Comparison of ENCODE assay signal across 24 mouse cellular contexts in genomic region chr12:56005321-56005720, GRCm38 (mm10).
DNase-seq lines count a peak whose midpoint lies in the region; ATAC-seq and TF ChIP-seq lines count a peak whose summit lies in the region.
"Had no signal": no experiment of that assay in that cellular context is flagged by ENCODE, and none has a peak within 500 bp of the region (broad histone marks: within the 10 kb centered on the region; RNA-seq: fewer than 3 reads in every experiment).

No protein-coding gene starts in this region.

- no peaks in the 10 kb centered on the region for H3K36me3 ChIP-seq in forebrain, embryonic 13.5 days (ENCODE audit: poor library complexity, severe bottlenecking)
- H3K36me3 ChIP-seq in forebrain, postnatal 0 days (ENCODE audit: insufficient read depth) = no peaks in the 10 kb centered on the region
- H3K36me3 ChIP-seq in midbrain, embryonic 12.5 days = no peaks in the 10 kb centered on the region
- no peaks in the 10 kb centered on the region for H3K36me3 ChIP-seq in midbrain, embryonic 13.5 days
- H3K36me3 ChIP-seq in heart, embryonic 11.5 days (ENCODE audit: control insufficient read depth, insufficient read depth, low read length) = no peaks in the 10 kb centered on the region
- H3K36me3 ChIP-seq: heart, embryonic 15.5 days; liver, embryonic 13.5 days; stomach, embryonic 15.5 days had no signal

- H3K4me2 ChIP-seq in forebrain, embryonic 13.5 days = no peak overlapping the region
- no peak overlapping the region for H3K4me2 ChIP-seq in forebrain, postnatal 0 days (ENCODE audit: low read depth)
- no peak overlapping the region for H3K4me2 ChIP-seq in midbrain, embryonic 12.5 days (replicated peaks)
- H3K4me2 ChIP-seq in midbrain, embryonic 13.5 days (replicated peaks) = no peak overlapping the region
- H3K4me2 ChIP-seq in heart, embryonic 11.5 days = no peak overlapping the region
- H3K4me2 ChIP-seq: heart, embryonic 15.5 days; liver, embryonic 13.5 days; stomach, embryonic 15.5 days had no signal

- peak overlapping the region; percentile 8; the same call in 1 of the 2 replicates for H3K27ac ChIP-seq in forebrain, embryonic 13.5 days
- H3K27ac ChIP-seq in forebrain, postnatal 0 days (ENCODE audit: low read depth, low read length) = no peak overlapping the region
- peak overlapping the region; percentile 61; the same call in 1 of the 2 replicates for H3K27ac ChIP-seq in midbrain, embryonic 12.5 days (replicated peaks)
- H3K27ac ChIP-seq in midbrain, embryonic 13.5 days = no peak overlapping the region
- H3K27ac ChIP-seq in heart, embryonic 11.5 days (ENCODE audit: low read depth, low read length) = no peak overlapping the region
- H3K27ac ChIP-seq: heart, embryonic 15.5 days; kidney, postnatal 0 days; left cerebral cortex, adult 2 months; liver, embryonic 13.5 days; stomach, embryonic 15.5 days had no signal

- DNase-seq in forebrain, postnatal 0 days = no peak
- peak; percentile 56 for DNase-seq in embryo, embryonic 11 days
- peak; percentile 39 for DNase-seq in mesoderm, embryonic 11.5 days (ENCODE audit: low read depth, low spot score)
- DNase-seq: adrenal gland, adult 2 months; cerebellum, adult 11-12 months; cerebellum, postnatal 10 days; gastrocnemius, postnatal 36 days; heart, postnatal 36 days; kidney, adult 2 months; liver, embryonic 13.5 days; lung, adult 2 months; lung, postnatal 14 days; right cerebral cortex, adult 18-20 months; right cerebral cortex, postnatal 4 days; thymus, postnatal 25 days had no signal

- no peak for ATAC-seq in forebrain, embryonic 13.5 days
- no peak for ATAC-seq in forebrain, postnatal 0 days
- peak; percentile 59; the same call in 1 of the 2 replicates for ATAC-seq in midbrain, embryonic 12.5 days (ENCODE audit: low FRiP score, low read depth)
- no peak for ATAC-seq in midbrain, embryonic 13.5 days
- ATAC-seq in inflammation-experienced regulatory T-cells, adult 6 months = no peak
- no peak for ATAC-seq in heart, embryonic 11.5 days (replicated peaks; ENCODE audit: insufficient number of reproducible peaks, low FRiP score, low TSS enrichment)

- H3K27me3 ChIP-seq in forebrain, embryonic 13.5 days = peaks cover 67% of the 10 kb centered on the region
- H3K27me3 ChIP-seq in forebrain, postnatal 0 days (ENCODE audit: insufficient read depth, low read length) = peaks cover 6% of the 10 kb centered on the region; the same call in 1 of the 2 replicates
- H3K27me3 ChIP-seq in midbrain, embryonic 12.5 days = no peaks in the 10 kb centered on the region
- H3K27me3 ChIP-seq in midbrain, embryonic 13.5 days = no peaks in the 10 kb centered on the region
- no peaks in the 10 kb centered on the region for H3K27me3 ChIP-seq in heart, embryonic 11.5 days (ENCODE audit: control insufficient read depth, insufficient read depth, low read length)
- H3K27me3 ChIP-seq: heart, embryonic 15.5 days; liver, embryonic 13.5 days; stomach, embryonic 15.5 days had no signal

- no peak for TF ChIP-seq CTCF in forebrain, postnatal 0 days (IDR thresholded peaks at IDR 0.05; ENCODE audit: low read depth)

- H3K9me3 ChIP-seq in forebrain, embryonic 13.5 days (replicated peaks) = no peaks in the 10 kb centered on the region
- H3K9me3 ChIP-seq in forebrain, postnatal 0 days (ENCODE audit: low read length) = no peaks in the 10 kb centered on the region
- no peaks in the 10 kb centered on the region for H3K9me3 ChIP-seq in midbrain, embryonic 12.5 days
- no peaks in the 10 kb centered on the region for H3K9me3 ChIP-seq in midbrain, embryonic 13.5 days
- no peaks in the 10 kb centered on the region for H3K9me3 ChIP-seq in heart, embryonic 11.5 days (replicated peaks; ENCODE audit: control insufficient read depth, low read length)
- H3K9me3 ChIP-seq: heart, embryonic 15.5 days; liver, embryonic 13.5 days; stomach, embryonic 15.5 days had no signal

- peaks cover 21% of the 10 kb centered on the region for H3K4me1 ChIP-seq in forebrain, embryonic 13.5 days
- H3K4me1 ChIP-seq in forebrain, postnatal 0 days (ENCODE audit: insufficient read depth) = no peaks in the 10 kb centered on the region
- peaks cover 17% of the 10 kb centered on the region for H3K4me1 ChIP-seq in midbrain, embryonic 12.5 days
- peaks cover 35% of the 10 kb centered on the region for H3K4me1 ChIP-seq in midbrain, embryonic 13.5 days (replicated peaks)
- no peaks in the 10 kb centered on the region for H3K4me1 ChIP-seq in heart, embryonic 11.5 days (ENCODE audit: control insufficient read depth, insufficient read depth, low read length)
- H3K4me1 ChIP-seq: heart, embryonic 15.5 days; liver, embryonic 13.5 days; stomach, embryonic 15.5 days had no signal

- no peak overlapping the region for H3K9ac ChIP-seq in forebrain, embryonic 13.5 days
- no peak overlapping the region for H3K9ac ChIP-seq in forebrain, postnatal 0 days
- no peak overlapping the region for H3K9ac ChIP-seq in midbrain, embryonic 12.5 days (replicated peaks)
- H3K9ac ChIP-seq in midbrain, embryonic 13.5 days (replicated peaks) = no peak overlapping the region
- H3K9ac ChIP-seq in heart, embryonic 11.5 days (ENCODE audit: low read depth, low read length) = no peak overlapping the region
- H3K9ac ChIP-seq: heart, embryonic 15.5 days; liver, embryonic 13.5 days; stomach, embryonic 15.5 days had no signal

- no peak overlapping the region for H3K4me3 ChIP-seq in forebrain, embryonic 13.5 days
- H3K4me3 ChIP-seq in forebrain, postnatal 0 days (ENCODE audit: low read depth, low read length) = no peak overlapping the region
- H3K4me3 ChIP-seq in midbrain, embryonic 12.5 days = no peak overlapping the region
- H3K4me3 ChIP-seq in midbrain, embryonic 13.5 days (replicated peaks) = no peak overlapping the region
- H3K4me3 ChIP-seq in heart, embryonic 11.5 days (ENCODE audit: low read depth, low read length) = no peak overlapping the region
- H3K4me3 ChIP-seq: heart, embryonic 15.5 days; left cerebral cortex, adult 2 months; liver, embryonic 13.5 days; stomach, embryonic 15.5 days had no signal

- 3% methylated on average over 6 of the region's 6 CpGs for WGBS in forebrain, embryonic 13.5 days
- WGBS in forebrain, postnatal 0 days = 10% methylated on average over 6 of the region's 6 CpGs
- WGBS in midbrain, embryonic 12.5 days = 8% methylated on average over 6 of the region's 6 CpGs
- 6% methylated on average over 6 of the region's 6 CpGs for WGBS in midbrain, embryonic 13.5 days
- 60% methylated on average over 6 of the region's 6 CpGs for WGBS in heart, embryonic 11.5 days (ENCODE audit: insufficient replicate concordance)

Comparison
In these comparisons a context has a peak if more than half of its experiments do, and no peak if none do; other contexts are left out.
1. H3K27ac ChIP-seq: peak in forebrain, embryonic 13.5 days (single experiment) and midbrain, embryonic 12.5 days (single experiment); none in forebrain, postnatal 0 days (single experiment), midbrain, embryonic 13.5 days (single experiment) and heart, embryonic 11.5 days (single experiment).